Mouse (Mus musculus): ENCODE measurements around the gene Diaph3. TPM values are rescaled to one million over a fixed set of nuclear protein-coding genes. Genes with fewer than 3 reads are reported as not detected.

Diaph3 gene
- total and polyA plus RNA-seq, 3 experiments = 16.2 to 36.9 (median 17.5) TPM

GRCm38 (mm10) chr14:87091108-87091507, 49.9 kb downstream of the Diaph3 start:
- Histone ChIP-seq H3K4me3 (replicated peaks in 1 of 3; ENCODE audit: low read depth in 2 of 3, low read length in 2 of 3, poor library complexity in 1 of 3) (no peak overlapping the region), H3K27me3 (replicated peaks) (no peaks in the 10 kb centered on the region), H3K9ac (ENCODE audit: insufficient read depth, low read depth) (no peak overlapping the region), H3K4me2 (ENCODE audit: insufficient read depth, low read depth, poor library complexity, severe bottlenecking) (no peak overlapping the region), H3K9me3 (replicated peaks; ENCODE audit: low read length) (peaks cover 3% of the 10 kb centered on the region), H3K27ac (ENCODE audit: insufficient read depth, low read depth) (no peak overlapping the region), H3K36me3 (replicated peaks in 1 of 2; ENCODE audit: control insufficient read depth in 1 of 2, insufficient read depth in 1 of 2, low read length in 1 of 2) (peaks cover 17 to 52% of the 10 kb centered on the region in 2 experiments), H3K79me2 (replicated peaks; ENCODE audit: control insufficient read depth, extremely low read depth, insufficient read depth, poor library complexity, severe bottlenecking) (no peaks in the 10 kb centered on the region), H3K4me1 (ENCODE audit: control insufficient read depth in 1 of 2, insufficient read depth in 2 of 2) (peaks cover 0 to 7% of the 10 kb centered on the region in 2 experiments; a peak in 1 of 4 replicates)
- in situ Hi-C loops (cut with MboI; ENCODE audit: low pct_ligation_motif_present, low pct_unique_long_range_greater_than_20kb, low sequenced_read_pairs) (no loop called here), dilution Hi-C loops (cut with MboI; ENCODE audit: extremely low pct_ligation_motif_present, extremely low pct_unique_long_range_greater_than_20kb, low sequenced_read_pairs) (no loop called here)
- TF ChIP-seq SMC3 (IDR thresholded peaks at IDR 0.05; ENCODE audit: low read depth, low read length) = no peak
- TF ChIP-seq HCFC1 (IDR thresholded peaks at IDR 0.05; ENCODE audit: low read depth, low read length) = no peak
- no peak for TF ChIP-seq PAX5 (IDR thresholded peaks at IDR 0.05; ENCODE audit: low read length)
- no peak for TF ChIP-seq ZNF384 (IDR thresholded peaks at IDR 0.05; ENCODE audit: low read depth, low read length)
- no peak for TF ChIP-seq POLR2AphosphoS2 (IDR thresholded peaks at IDR 0.05; ENCODE audit: low read depth, low read length)
- no peak for TF ChIP-seq JUN (IDR thresholded peaks at IDR 0.05; ENCODE audit: insufficient read depth, low read depth, low read length)
- no peak for TF ChIP-seq POLR2A (IDR thresholded peaks at IDR 0.05; ENCODE audit: low read depth, low read length)
- no peak for DNase-seq (ENCODE audit: extremely low read depth)

GRCm38 (mm10) chr14:87088928-87089327, 52.1 kb downstream of the Diaph3 start:
- Histone ChIP-seq H3K4me2 (ENCODE audit: insufficient read depth, low read depth, poor library complexity, severe bottlenecking) (no peak overlapping the region), H3K4me3 (replicated peaks in 1 of 3; ENCODE audit: low read depth in 2 of 3, low read length in 2 of 3, poor library complexity in 1 of 3) (no peak overlapping the region), H3K4me1 (ENCODE audit: control insufficient read depth in 1 of 2, insufficient read depth in 2 of 2) (peaks cover 0 to 6% of the 10 kb centered on the region in 2 experiments; a peak in 1 of 4 replicates), H3K36me3 (replicated peaks in 1 of 2; ENCODE audit: control insufficient read depth in 1 of 2, insufficient read depth in 1 of 2, low read length in 1 of 2) (peaks cover 17 to 43% of the 10 kb centered on the region in 2 experiments), H3K27ac (ENCODE audit: insufficient read depth, low read depth) (no peak overlapping the region), H3K79me2 (replicated peaks; ENCODE audit: control insufficient read depth, extremely low read depth, insufficient read depth, poor library complexity, severe bottlenecking) (no peaks in the 10 kb centered on the region), H3K9me3 (replicated peaks; ENCODE audit: low read length) (peaks cover 3% of the 10 kb centered on the region), H3K9ac (ENCODE audit: insufficient read depth, low read depth) (no peak overlapping the region), H3K27me3 (replicated peaks) (no peaks in the 10 kb centered on the region)
- TF ChIP-seq HCFC1 (IDR thresholded peaks at IDR 0.05; ENCODE audit: low read depth, low read length) (no peak), MEF2A (IDR thresholded peaks at IDR 0.05; ENCODE audit: borderline replicate concordance, low read depth, low read length) (no peak), KAT2A (IDR thresholded peaks at IDR 0.05; ENCODE audit: insufficient replicate concordance, low read length) (no peak), NRF1 (IDR thresholded peaks at IDR 0.05; ENCODE audit: low read depth, low read length) (no peak), TCF12 (IDR thresholded peaks at IDR 0.05; ENCODE audit: low read depth, low read length) (no peak), TBP (conservative IDR thresholded peaks at IDR 0.05; ENCODE audit: low read depth, low read length) (no peak), CHD1 (IDR thresholded peaks at IDR 0.05; ENCODE audit: low read depth, low read length) (no peak), MAZ (IDR thresholded peaks at IDR 0.05; ENCODE audit: low read depth, low read length) (no peak), IRF4 (IDR thresholded peaks at IDR 0.05; ENCODE audit: low read depth, low read length) (no peak), MAFK (IDR thresholded peaks at IDR 0.05; ENCODE audit: insufficient replicate concordance, low read length) (no peak), POLR2AphosphoS2 (IDR thresholded peaks at IDR 0.05; ENCODE audit: low read depth, low read length) (no peak), E2F4 (IDR thresholded peaks at IDR 0.05; ENCODE audit: insufficient replicate concordance, low read depth, low read length) (no peak), MAX (IDR thresholded peaks at IDR 0.05; ENCODE audit: low read length) (no peak), ZMIZ1 (IDR thresholded peaks at IDR 0.05; ENCODE audit: low read depth, low read length) (no peak), RCOR1 (conservative IDR thresholded peaks at IDR 0.05; ENCODE audit: low read depth, low read length) (no peak), ZNF384 (IDR thresholded peaks at IDR 0.05; ENCODE audit: low read depth, low read length) (no peak), NELFE (IDR thresholded peaks at IDR 0.05; ENCODE audit: low read depth, low read length) (no peak), POLR2A (IDR thresholded peaks at IDR 0.05; ENCODE audit: low read depth, low read length) (no peak), MXI1 (IDR thresholded peaks at IDR 0.05; ENCODE audit: low read depth, low read length) (no peak)
- DNase-seq (ENCODE audit: extremely low read depth) = no peak
- dilution Hi-C loops (cut with MboI; ENCODE audit: extremely low pct_ligation_motif_present, extremely low pct_unique_long_range_greater_than_20kb, low sequenced_read_pairs) = no loop called here
- in situ Hi-C loops (cut with MboI; ENCODE audit: low pct_ligation_motif_present, low pct_unique_long_range_greater_than_20kb, low sequenced_read_pairs) = no loop called here
